Mouse (Mus musculus): Measurements from ENCODE around the gene Arhgap22. TPM values are rescaled to one million over a fixed set of nuclear protein-coding genes. Genes with fewer than 3 reads are reported as not detected.

The Arhgap22 gene
- polyA plus RNA-seq, 1 experiment from 2014 or later, result 2.6 TPM

DNA sequence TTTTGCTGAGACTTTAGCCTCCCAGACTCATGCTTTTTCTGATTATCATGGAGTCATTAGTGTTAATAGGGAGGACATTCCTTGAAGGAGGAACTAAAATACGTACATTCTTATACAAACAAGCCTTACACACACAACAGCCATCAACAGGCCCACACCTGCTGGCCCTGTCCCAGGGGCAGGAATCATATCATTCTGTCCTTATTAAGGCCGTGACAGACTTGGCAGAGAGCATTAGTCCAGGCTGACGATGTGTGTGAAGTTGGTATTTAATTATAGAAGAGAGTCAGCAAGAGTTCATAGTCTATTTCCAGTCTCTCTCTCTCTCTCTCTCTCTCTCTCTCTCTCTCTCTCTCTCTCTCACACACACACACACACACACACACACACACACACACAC, 30.7 kb downstream of the Arhgap22 start:
- Histone ChIP-seq H3K4me2 (ENCODE audit: low read depth, low read length) (no peak overlapping the region), H3K27ac (replicated peaks; ENCODE audit: low read depth, low read length) (no peak overlapping the region), H3K9me3 (replicated peaks; ENCODE audit: control insufficient read depth, low read length) (no peaks in the 10 kb centered on the region), H3K4me3 (ENCODE audit: low read depth, low read length) (no peak overlapping the region), H3K4me1 (ENCODE audit: control insufficient read depth, insufficient read depth, low read length) (no peaks in the 10 kb centered on the region), H3K36me3 (replicated peaks; ENCODE audit: control insufficient read depth, insufficient read depth, low read depth, low read length) (no peaks in the 10 kb centered on the region), H3K27me3 (ENCODE audit: control insufficient read depth, insufficient read depth, low read length) (no peaks in the 10 kb centered on the region), H3K9ac (replicated peaks; ENCODE audit: low read length) (no peak overlapping the region)
- WGBS, result 55% methylated on average over 3 of the region's 3 CpGs
- no peak for ATAC-seq (replicated peaks; ENCODE audit: insufficient number of reproducible peaks, low FRiP score, low TSS enrichment, low read depth)
- DNase-seq (ENCODE audit: low spot score), result no peak

DNA sequence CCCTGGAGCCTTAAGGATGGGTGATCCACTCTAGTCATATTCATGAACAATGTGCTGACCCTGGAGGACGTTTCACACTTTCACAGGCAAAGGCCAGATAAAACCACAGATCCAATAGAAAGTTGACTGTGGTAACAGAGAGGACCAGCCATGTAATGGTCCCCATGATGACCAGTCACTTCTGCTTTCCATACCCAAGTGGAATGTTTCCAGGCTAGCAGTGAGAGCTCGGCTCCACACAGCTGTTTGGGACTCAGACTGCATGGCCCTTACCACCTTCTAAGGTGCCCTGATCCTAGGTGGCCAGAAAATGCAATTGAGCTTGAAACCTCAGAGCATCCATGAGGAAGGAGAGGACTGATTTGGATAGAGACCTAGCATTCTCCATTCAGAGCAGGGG, 31.1 kb downstream of the Arhgap22 start:
- Histone ChIP-seq H3K9ac (replicated peaks; ENCODE audit: low read length) (no peak overlapping the region), H3K36me3 (replicated peaks; ENCODE audit: control insufficient read depth, insufficient read depth, low read depth, low read length) (no peaks in the 10 kb centered on the region), H3K4me2 (ENCODE audit: low read depth, low read length) (no peak overlapping the region), H3K4me3 (ENCODE audit: low read depth, low read length) (no peak overlapping the region), H3K4me1 (ENCODE audit: control insufficient read depth, insufficient read depth, low read length) (no peaks in the 10 kb centered on the region), H3K27me3 (ENCODE audit: control insufficient read depth, insufficient read depth, low read length) (no peaks in the 10 kb centered on the region), H3K27ac (replicated peaks; ENCODE audit: low read depth, low read length) (no peak overlapping the region), H3K9me3 (replicated peaks; ENCODE audit: control insufficient read depth, low read length) (no peaks in the 10 kb centered on the region)
- ATAC-seq (replicated peaks; ENCODE audit: insufficient number of reproducible peaks, low FRiP score, low TSS enrichment, low read depth), result no peak
- 70% methylated on average over 2 of the region's 2 CpGs for WGBS
- no peak for DNase-seq (ENCODE audit: low spot score)

DNA sequence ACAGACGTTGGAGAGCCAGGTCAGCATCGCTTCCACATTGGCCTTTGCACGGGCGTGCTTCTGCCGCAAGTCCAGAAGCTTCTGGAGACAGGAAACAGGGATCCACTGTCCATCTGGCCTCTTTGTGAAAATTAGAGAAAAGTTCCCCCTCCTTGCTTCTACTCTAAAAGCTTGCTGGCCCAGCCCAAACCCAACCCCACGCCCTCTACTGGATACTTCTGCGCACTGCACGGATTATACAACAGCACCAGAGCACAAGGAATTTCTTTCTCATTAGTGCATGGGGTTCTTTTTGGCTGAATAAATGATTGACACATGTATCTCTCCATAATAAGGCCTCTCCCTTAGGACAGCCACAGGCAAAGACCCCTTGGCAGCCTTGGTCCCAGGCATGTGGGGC, 32.6 kb downstream of the Arhgap22 start:
- H3K9ac ChIP-seq (replicated peaks; ENCODE audit: low read length), result no peak overlapping the region
- DNase-seq (ENCODE audit: low spot score), result peak; percentile 48
- no peak for ATAC-seq (replicated peaks; ENCODE audit: insufficient number of reproducible peaks, low FRiP score, low TSS enrichment, low read depth)
- H3K4me2 ChIP-seq (ENCODE audit: low read depth, low read length), result no peak overlapping the region
- H3K27me3 ChIP-seq (ENCODE audit: control insufficient read depth, insufficient read depth, low read length), result peaks cover 4% of the 10 kb centered on the region; the same call in 1 of the 2 replicates
- H3K9me3 ChIP-seq (replicated peaks; ENCODE audit: control insufficient read depth, low read length), result no peaks in the 10 kb centered on the region
- H3K4me1 ChIP-seq (ENCODE audit: control insufficient read depth, insufficient read depth, low read length), result peaks cover 4% of the 10 kb centered on the region; the same call in 1 of the 2 replicates
- WGBS, result 31% methylated on average over 8 of the region's 8 CpGs
- H3K27ac ChIP-seq (replicated peaks; ENCODE audit: low read depth, low read length), result no peak overlapping the region
- H3K4me3 ChIP-seq (ENCODE audit: low read depth, low read length), result no peak overlapping the region
- H3K36me3 ChIP-seq (replicated peaks; ENCODE audit: control insufficient read depth, insufficient read depth, low read depth, low read length), result no peaks in the 10 kb centered on the region

- 11% methylated on average over 11 of the region's 11 CpGs for WGBS
- Histone ChIP-seq H3K27ac (replicated peaks; ENCODE audit: low read depth, low read length) (no peak overlapping the region), H3K27me3 (ENCODE audit: control insufficient read depth, insufficient read depth, low read length) (peaks cover 4% of the 10 kb centered on the region; the same call in 1 of the 2 replicates), H3K4me2 (ENCODE audit: low read depth, low read length) (no peak overlapping the region), H3K9ac (replicated peaks; ENCODE audit: low read length) (no peak overlapping the region), H3K4me1 (ENCODE audit: control insufficient read depth, insufficient read depth, low read length) (peaks cover 4% of the 10 kb centered on the region; the same call in 1 of the 2 replicates), H3K9me3 (replicated peaks; ENCODE audit: control insufficient read depth, low read length) (no peaks in the 10 kb centered on the region), H3K36me3 (replicated peaks; ENCODE audit: control insufficient read depth, insufficient read depth, low read depth, low read length) (no peaks in the 10 kb centered on the region), H3K4me3 (ENCODE audit: low read depth, low read length) (no peak overlapping the region)
- ATAC-seq (replicated peaks; ENCODE audit: insufficient number of reproducible peaks, low FRiP score, low TSS enrichment, low read depth), result no peak
- DNase-seq (ENCODE audit: low spot score), result peak; percentile 60
Measured at GRCm38 (mm10) chr14:33247623-33248022, 33.8 kb downstream of the Arhgap22 start.

- DNase-seq (ENCODE audit: low spot score) (no peak), ATAC-seq (replicated peaks; ENCODE audit: insufficient number of reproducible peaks, low FRiP score, low TSS enrichment, low read depth) (no peak)
- H3K4me3 ChIP-seq (ENCODE audit: low read depth, low read length), result no peak overlapping the region
- H3K4me1 ChIP-seq (ENCODE audit: control insufficient read depth, insufficient read depth, low read length), result peaks cover 4% of the 10 kb centered on the region; the same call in 1 of the 2 replicates
- no peak overlapping the region for H3K4me2 ChIP-seq (ENCODE audit: low read depth, low read length)
- H3K9ac ChIP-seq (replicated peaks; ENCODE audit: low read length), result no peak overlapping the region
- H3K27me3 ChIP-seq (ENCODE audit: control insufficient read depth, insufficient read depth, low read length), result peaks cover 4% of the 10 kb centered on the region; the same call in 1 of the 2 replicates
- no peaks in the 10 kb centered on the region for H3K36me3 ChIP-seq (replicated peaks; ENCODE audit: control insufficient read depth, insufficient read depth, low read depth, low read length)
- no peaks in the 10 kb centered on the region for H3K9me3 ChIP-seq (replicated peaks; ENCODE audit: control insufficient read depth, low read length)
- WGBS, result 78% methylated on average over 5 of the region's 5 CpGs
- H3K27ac ChIP-seq (replicated peaks; ENCODE audit: low read depth, low read length), result no peak overlapping the region
Measured at GRCm38 (mm10) chr14:33248741-33249140, 34.9 kb downstream of the Arhgap22 start.

DNA sequence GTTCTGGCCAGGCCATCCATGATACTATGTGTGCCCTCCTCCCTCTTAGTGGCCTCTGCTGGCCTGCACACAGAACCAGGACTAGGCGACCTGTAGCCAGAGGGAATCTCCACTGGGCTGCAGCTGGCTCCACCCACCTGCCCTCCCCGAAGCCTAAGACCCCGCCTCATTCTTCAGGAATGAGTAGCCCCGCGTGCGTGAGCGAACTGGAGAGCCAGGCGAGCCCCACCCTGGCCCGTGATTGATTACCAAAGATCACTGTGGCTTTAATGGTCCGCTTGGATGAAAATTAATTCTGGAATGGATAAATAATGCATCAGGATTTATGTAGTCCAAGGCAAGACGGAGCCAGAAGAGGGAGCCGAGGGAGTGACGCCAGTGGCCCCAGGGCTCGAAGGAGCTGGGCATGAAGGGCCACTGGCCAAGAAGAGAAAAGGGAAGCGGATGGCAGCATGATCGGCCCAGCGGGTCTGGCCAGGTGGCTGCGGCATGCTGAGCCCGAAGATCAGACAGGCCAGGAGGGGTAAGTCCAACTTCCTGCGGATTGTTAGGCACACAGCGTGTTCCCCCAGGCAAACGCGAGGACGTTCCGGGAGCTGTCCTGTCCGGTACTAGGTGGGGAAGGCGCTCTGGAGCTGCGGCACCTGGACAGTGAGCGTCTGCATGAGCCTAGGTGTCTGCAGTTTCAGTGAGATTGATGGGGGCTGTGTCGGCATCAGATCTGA, 36.6 kb downstream of the Arhgap22 start:
- DNase-seq (ENCODE audit: low spot score), result peak; percentile 49
- Histone ChIP-seq H3K4me1 (ENCODE audit: control insufficient read depth, insufficient read depth, low read length) (peaks cover 4% of the 10 kb centered on the region; the same call in 1 of the 2 replicates), H3K4me2 (ENCODE audit: low read depth, low read length) (peak overlapping the region; percentile 86), H3K27ac (replicated peaks; ENCODE audit: low read depth, low read length) (no peak overlapping the region), H3K4me3 (ENCODE audit: low read depth, low read length) (peak overlapping the region; percentile 24), H3K9ac (replicated peaks; ENCODE audit: low read length) (peak overlapping the region; percentile 32), H3K9me3 (replicated peaks; ENCODE audit: control insufficient read depth, low read length) (no peaks in the 10 kb centered on the region), H3K27me3 (ENCODE audit: control insufficient read depth, insufficient read depth, low read length) (peaks cover 4% of the 10 kb centered on the region; the same call in 1 of the 2 replicates), H3K36me3 (replicated peaks; ENCODE audit: control insufficient read depth, insufficient read depth, low read depth, low read length) (no peaks in the 10 kb centered on the region)
- under 1% methylated on average over 30 of the region's 30 CpGs for WGBS
- peak; percentile 57 for ATAC-seq (replicated peaks; ENCODE audit: insufficient number of reproducible peaks, low FRiP score, low TSS enrichment, low read depth)

DNA sequence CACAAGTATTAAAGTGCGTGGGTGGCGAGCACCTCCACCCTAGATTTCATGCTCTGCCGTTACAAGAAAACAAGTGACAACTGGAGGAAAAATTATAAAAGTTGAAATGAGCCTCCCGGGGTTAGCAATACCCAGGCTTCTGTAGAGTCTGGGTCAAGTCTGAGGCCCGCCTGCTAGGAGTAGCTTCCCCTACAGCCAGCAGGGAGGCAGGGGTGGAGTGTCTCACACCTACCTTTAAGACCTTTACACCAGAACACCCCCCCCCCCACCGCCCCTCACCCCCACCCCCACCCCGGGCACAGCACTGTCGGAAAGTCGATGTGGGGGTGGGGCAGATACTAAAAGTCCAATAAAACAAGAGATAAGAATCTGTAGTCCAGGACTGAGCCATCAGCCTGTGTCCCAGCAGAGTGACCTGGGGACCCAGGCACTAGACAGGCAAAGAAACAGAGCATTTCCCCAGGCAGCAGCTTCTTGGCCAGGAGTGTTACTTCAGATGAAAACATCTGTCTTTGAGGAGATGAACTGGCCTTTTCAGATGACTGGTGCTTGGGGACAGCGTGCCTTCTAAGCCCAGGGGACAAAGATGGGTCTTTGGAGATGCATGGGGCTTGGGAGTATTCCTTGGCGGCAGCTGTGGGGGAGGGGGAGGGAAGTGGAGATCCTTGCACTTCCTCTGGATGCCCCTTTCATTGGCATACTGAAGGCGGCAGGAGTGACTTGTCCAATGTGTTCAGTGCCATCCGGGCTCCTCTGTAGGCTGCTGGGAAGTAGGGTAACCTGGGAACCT, 37.3 kb downstream of the Arhgap22 start:
- peak overlapping the region; percentile 32; the same call in 1 of the 2 replicates for H3K9ac ChIP-seq (replicated peaks; ENCODE audit: low read length)
- peaks cover 4% of the 10 kb centered on the region; the same call in 1 of the 2 replicates for H3K4me1 ChIP-seq (ENCODE audit: control insufficient read depth, insufficient read depth, low read length)
- ATAC-seq (replicated peaks; ENCODE audit: insufficient number of reproducible peaks, low FRiP score, low TSS enrichment, low read depth) (no peak), DNase-seq (ENCODE audit: low spot score) (no peak)
- H3K4me3 ChIP-seq (ENCODE audit: low read depth, low read length), result peak overlapping the region; percentile 24
- H3K4me2 ChIP-seq (ENCODE audit: low read depth, low read length), result peak overlapping the region; percentile 86
- no peak overlapping the region for H3K27ac ChIP-seq (replicated peaks; ENCODE audit: low read depth, low read length)
- no peaks in the 10 kb centered on the region for H3K9me3 ChIP-seq (replicated peaks; ENCODE audit: control insufficient read depth, low read length)
- 5% methylated on average over 13 of the region's 13 CpGs for WGBS
- H3K36me3 ChIP-seq (replicated peaks; ENCODE audit: control insufficient read depth, insufficient read depth, low read depth, low read length), result no peaks in the 10 kb centered on the region
- peaks cover 4% of the 10 kb centered on the region; the same call in 1 of the 2 replicates for H3K27me3 ChIP-seq (ENCODE audit: control insufficient read depth, insufficient read depth, low read length)

DNA sequence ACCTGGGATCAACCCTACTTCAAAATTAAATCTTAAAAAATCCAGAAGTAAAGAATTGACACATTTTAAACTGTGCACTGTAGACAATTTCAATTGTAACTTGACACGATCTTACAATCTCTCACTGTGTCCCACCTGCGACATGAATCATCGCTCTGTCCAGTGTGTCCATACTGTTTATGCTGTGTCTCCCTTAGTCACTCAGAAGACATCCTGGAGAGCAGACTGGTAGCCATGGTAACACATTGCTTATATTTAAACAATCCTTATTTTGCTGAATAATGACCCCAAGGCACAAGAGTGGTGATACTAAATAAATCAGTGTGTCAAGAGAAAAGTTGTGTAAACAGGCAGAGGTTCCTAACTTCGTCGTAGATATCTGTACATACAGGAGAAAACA, 44.4 kb downstream of the Arhgap22 start:
- WGBS, result 87% methylated on average over 5 of the region's 5 CpGs
- Histone ChIP-seq H3K36me3 (replicated peaks; ENCODE audit: control insufficient read depth, insufficient read depth, low read depth, low read length) (no peaks in the 10 kb centered on the region), H3K9ac (replicated peaks; ENCODE audit: low read length) (no peak overlapping the region), H3K9me3 (replicated peaks; ENCODE audit: control insufficient read depth, low read length) (no peaks in the 10 kb centered on the region), H3K27ac (replicated peaks; ENCODE audit: low read depth, low read length) (no peak overlapping the region), H3K4me2 (ENCODE audit: low read depth, low read length) (no peak overlapping the region), H3K4me3 (ENCODE audit: low read depth, low read length) (no peak overlapping the region), H3K27me3 (ENCODE audit: control insufficient read depth, insufficient read depth, low read length) (no peaks in the 10 kb centered on the region), H3K4me1 (ENCODE audit: control insufficient read depth, insufficient read depth, low read length) (no peaks in the 10 kb centered on the region)
- DNase-seq (ENCODE audit: low spot score) (no peak), ATAC-seq (replicated peaks; ENCODE audit: insufficient number of reproducible peaks, low FRiP score, low TSS enrichment, low read depth) (no peak)

Measured in embryonic facial prominence, embryonic 11.5 days (tissue).